Mouse (Mus musculus): ENCODE data around the gene Baz1b. TPM values are rescaled to one million over a fixed set of nuclear protein-coding genes. Genes with fewer than 3 reads are reported as not detected.

The Baz1b gene
- polyA plus RNA-seq, 1 experiment from 2014 or later = 26.6 TPM

- Histone ChIP-seq H3K4me2 (no peak overlapping the region), H3K36me3 (no peaks in the 10 kb centered on the region), H3K9ac (no peak overlapping the region), H3K9me3 (no peaks in the 10 kb centered on the region), H3K27ac (replicated peaks) (no peak overlapping the region), H3K4me3 (no peak overlapping the region), H3K27me3 (no peaks in the 10 kb centered on the region), H3K4me1 (replicated peaks) (no peaks in the 10 kb centered on the region)
- ATAC-seq (ENCODE audit: low FRiP score, low read depth) = no peak
- 46% methylated on average over 4 of the region's 4 CpGs for WGBS
These were observed 104.1 kb downstream of the Baz1b start for GRCm38 (mm10) chr5:135291193-135291592.

GRCm38 (mm10) chr5:135292001-135292400, 104.9 kb downstream of the Baz1b start:
- Histone ChIP-seq H3K4me1 (replicated peaks) (no peaks in the 10 kb centered on the region), H3K4me2 (no peak overlapping the region), H3K4me3 (no peak overlapping the region), H3K9ac (no peak overlapping the region), H3K27ac (replicated peaks) (no peak overlapping the region), H3K36me3 (no peaks in the 10 kb centered on the region), H3K9me3 (no peaks in the 10 kb centered on the region), H3K27me3 (no peaks in the 10 kb centered on the region)
- ATAC-seq (ENCODE audit: low FRiP score, low read depth) = no peak
- 91% methylated on average over 2 of the region's 2 CpGs for WGBS

Small RNA genes within 50 kb of the gene (microRNA-seq; reads per million reads assigned to microRNA genes)
- gene Gm25315 = not detected

Other genes with a start within 250 kb of the Baz1b start
- gene Cldn4, start 240.3 kb upstream of the Baz1b start, polyA plus RNA-seq (2015; fragmentation: Nextera tagmentation; extraction: Ambion mirVana) = 0.10 TPM in 1 of 2 replicates, not detected in the other
- 2.2 and 2.8 TPM in 2 replicates for gene Cldn3, start 201.1 kb upstream of the Baz1b start, polyA plus RNA-seq (2015; fragmentation: Nextera tagmentation; extraction: Ambion mirVana)
- 68.1 and 68.3 TPM in 2 replicates for gene Abhd11, start 178.1 kb upstream of the Baz1b start, polyA plus RNA-seq (2015; fragmentation: Nextera tagmentation; extraction: Ambion mirVana)
- 127 and 145 TPM in 2 replicates for gene Stx1a, start 163.8 kb upstream of the Baz1b start, polyA plus RNA-seq (2015; fragmentation: Nextera tagmentation; extraction: Ambion mirVana)
- gene Dnajc30, start 123.1 kb upstream of the Baz1b start, polyA plus RNA-seq (2015; fragmentation: Nextera tagmentation; extraction: Ambion mirVana) = 41.1 and 42.9 TPM in 2 replicates
- gene Bud23, start 122.3 kb upstream of the Baz1b start, polyA plus RNA-seq (2015; fragmentation: Nextera tagmentation; extraction: Ambion mirVana) = 76.3 and 80.3 TPM in 2 replicates
- 37.3 and 43.0 TPM in 2 replicates for gene Vps37d, start 109.0 kb upstream of the Baz1b start, polyA plus RNA-seq (2015; fragmentation: Nextera tagmentation; extraction: Ambion mirVana)
- 0.97 and 1.6 TPM in 2 replicates for gene Mlxipl, start 97.4 kb upstream of the Baz1b start, polyA plus RNA-seq (2015; fragmentation: Nextera tagmentation; extraction: Ambion mirVana)
- gene Tbl2, start 37.6 kb upstream of the Baz1b start, polyA plus RNA-seq (2015; fragmentation: Nextera tagmentation; extraction: Ambion mirVana) = 13.9 and 16.0 TPM in 2 replicates
- 38.4 and 41.4 TPM in 2 replicates for gene Bcl7b, start 19.0 kb upstream of the Baz1b start, polyA plus RNA-seq (2015; fragmentation: Nextera tagmentation; extraction: Ambion mirVana)
- gene Fzd9, start 64.0 kb downstream of the Baz1b start, polyA plus RNA-seq (2015; fragmentation: Nextera tagmentation; extraction: Ambion mirVana) = 18.5 and 20.9 TPM in 2 replicates
- 0.30 and 0.39 TPM in 2 replicates for gene Fkbp6, start 162.8 kb downstream of the Baz1b start, polyA plus RNA-seq (2015; fragmentation: Nextera tagmentation; extraction: Ambion mirVana)
- gene Trim50, start 166.0 kb downstream of the Baz1b start, polyA plus RNA-seq (2015; fragmentation: Nextera tagmentation; extraction: Ambion mirVana) = not detected in 2 replicates
- gene Nsun5, start 182.7 kb downstream of the Baz1b start, polyA plus RNA-seq (2015; fragmentation: Nextera tagmentation; extraction: Ambion mirVana) = 31.3 and 34.3 TPM in 2 replicates
- 11.1 and 11.5 TPM in 2 replicates for gene Pom121, start 207.3 kb downstream of the Baz1b start, polyA plus RNA-seq (2015; fragmentation: Nextera tagmentation; extraction: Ambion mirVana)

All from hindbrain, embryonic 15.5 days (tissue).